Mouse (Mus musculus): ENCODE results near the gene S100a14. TPM values are rescaled to one million over a fixed set of nuclear protein-coding genes. Genes with fewer than 3 reads are reported as not detected.

The S100a14 gene
- polyA plus RNA-seq, 1 experiment from 2014 or later: not detected

DNA sequence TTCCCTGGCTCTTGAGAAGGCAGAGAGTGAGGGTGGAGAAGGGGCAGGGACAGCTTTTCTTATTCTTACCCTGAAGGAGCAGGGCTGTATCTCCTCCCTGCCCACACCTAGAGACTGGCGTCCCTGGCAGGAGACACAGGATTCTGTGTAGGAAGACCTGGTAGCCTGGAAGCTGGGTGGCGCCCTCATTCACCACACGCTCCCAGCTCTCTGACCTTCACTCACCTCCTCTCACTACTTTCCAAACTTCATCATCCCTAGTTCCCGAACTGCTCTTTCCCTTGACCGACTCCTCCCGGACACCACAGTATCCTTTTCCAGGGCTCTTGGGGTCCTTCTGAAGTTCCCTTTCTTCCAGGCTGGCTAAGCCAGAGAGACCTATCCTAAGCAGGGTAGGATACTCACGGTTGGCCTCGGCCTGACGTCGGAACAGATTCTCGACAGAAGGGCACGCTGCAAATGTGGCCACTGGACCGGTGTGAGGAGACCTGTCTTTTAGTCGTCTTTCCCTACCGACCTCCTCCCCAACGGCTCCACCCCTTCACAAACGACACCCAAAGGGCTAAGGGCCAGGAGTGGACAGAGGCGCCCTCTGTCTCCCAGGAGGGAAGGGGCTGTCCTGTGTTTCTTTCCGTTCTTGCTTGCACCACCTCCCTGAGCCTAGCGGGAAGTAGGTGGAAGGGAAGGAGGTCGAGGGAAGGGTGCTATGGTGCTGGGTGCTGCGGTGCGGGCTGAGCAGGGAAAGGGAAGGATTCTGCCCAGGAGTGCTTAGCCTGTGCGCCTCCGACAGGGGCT lies 12.7 kb upstream of the S100a14 start, which contains the start of the genes S100a1 and S100a13:
Gene S100a1 (minus strand): TSS at position 597 of the 795 bp plus-strand sequence.
Gene S100a13 (plus strand): TSS at position 640 of the 795 bp plus-strand sequence.
- 2% methylated on average over 25 of the region's 25 CpGs for WGBS (ENCODE audit: insufficient replicate concordance)
- peak within 1 kb of the TSS; percentile 51 for H3K4me3 ChIP-seq (ENCODE audit: low read depth, low read length)
- H3K4me1 ChIP-seq (ENCODE audit: control insufficient read depth, insufficient read depth, low read length): peaks cover 11% of the 10 kb centered on the region

DNA sequence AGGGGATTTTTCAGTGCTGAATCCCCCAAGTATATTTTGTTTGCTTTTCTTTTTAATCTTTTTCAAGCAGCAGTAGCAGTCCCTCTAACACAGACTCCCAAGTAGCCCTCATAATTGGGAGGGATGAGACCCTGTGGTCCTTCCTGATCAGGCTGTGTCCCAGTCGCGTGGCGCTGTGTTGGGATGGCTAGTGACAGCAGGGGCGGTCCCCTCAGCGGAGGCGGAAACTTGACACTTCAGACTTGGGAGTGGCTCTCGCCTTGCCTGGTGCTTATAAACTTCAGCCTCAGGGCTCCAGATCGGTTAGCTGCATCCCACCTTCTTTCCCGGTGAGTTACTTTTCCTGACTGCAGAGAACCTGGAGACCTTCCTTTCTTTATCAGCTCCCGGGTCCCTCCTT lies 12.0 kb upstream of the S100a14 start:
- H3K27ac ChIP-seq (ENCODE audit: low read depth, low read length): no peak overlapping the region
- H3K9ac ChIP-seq (ENCODE audit: low read depth, low read length): peak overlapping the region; percentile 74
- peaks cover 11% of the 10 kb centered on the region for H3K4me1 ChIP-seq (ENCODE audit: control insufficient read depth, insufficient read depth, low read length)
- H3K27me3 ChIP-seq (ENCODE audit: control insufficient read depth, insufficient read depth, low read length): peaks cover 4% of the 10 kb centered on the region; the same call in 1 of the 2 replicates
- H3K4me3 ChIP-seq (ENCODE audit: low read depth, low read length): peak overlapping the region; percentile 51
- H3K4me2 ChIP-seq: peak overlapping the region; percentile 90
- no peaks in the 10 kb centered on the region for H3K36me3 ChIP-seq (ENCODE audit: control insufficient read depth, insufficient read depth, low read length)
- peak; percentile 83 for ATAC-seq (replicated peaks; ENCODE audit: insufficient number of reproducible peaks, low FRiP score, low TSS enrichment)
- under 1% methylated on average over 10 of the region's 10 CpGs for WGBS (ENCODE audit: insufficient replicate concordance)
- no peaks in the 10 kb centered on the region for H3K9me3 ChIP-seq (replicated peaks; ENCODE audit: control insufficient read depth, low read length)

More for the DNA sequence above, 12.7 kb upstream of the S100a14 start, which contains the start of the genes S100a1 and S100a13:
- peak; percentile 32 for ATAC-seq (replicated peaks; ENCODE audit: insufficient number of reproducible peaks, low FRiP score, low TSS enrichment)
- Histone ChIP-seq H3K27me3 (ENCODE audit: control insufficient read depth, insufficient read depth, low read length) (peaks cover 4% of the 10 kb centered on the region; the same call in 1 of the 2 replicates), H3K9me3 (replicated peaks; ENCODE audit: control insufficient read depth, low read length) (no peaks in the 10 kb centered on the region), H3K4me2 (peak within 1 kb of the TSS; percentile 90), H3K9ac (ENCODE audit: low read depth, low read length) (peak within 1 kb of the TSS; percentile 74), H3K27ac (ENCODE audit: low read depth, low read length) (peak within 1 kb of the TSS; percentile 46; the same call in 1 of the 2 replicates), H3K36me3 (ENCODE audit: control insufficient read depth, insufficient read depth, low read length) (no peaks in the 10 kb centered on the region)

DNA sequence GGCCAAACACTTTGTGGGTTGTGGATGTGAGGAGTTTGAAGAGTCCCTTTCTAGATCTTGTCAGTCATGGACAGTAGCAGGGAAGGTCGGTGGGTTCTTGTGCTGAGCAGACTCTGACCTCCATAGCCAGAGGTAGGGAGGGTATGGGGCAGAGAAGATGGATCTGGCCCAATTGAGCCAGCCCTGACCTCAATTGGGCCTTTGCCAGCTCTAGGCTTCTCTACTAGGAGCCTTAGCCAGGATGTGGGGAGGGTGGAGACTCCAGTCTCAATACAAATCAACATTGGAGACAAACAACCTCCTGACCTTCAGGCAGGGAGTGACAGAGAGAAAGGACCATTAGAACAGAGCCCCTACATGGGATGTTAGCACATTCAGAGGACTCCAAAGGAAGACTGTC lies 11.4 kb upstream of the S100a14 start:
- 39% methylated on average over 1 of the region's 1 CpGs for WGBS (ENCODE audit: insufficient replicate concordance)
- Histone ChIP-seq H3K27ac (ENCODE audit: low read depth, low read length) (no peak overlapping the region), H3K9ac (ENCODE audit: low read depth, low read length) (peak overlapping the region; percentile 63), H3K4me2 (peak overlapping the region; percentile 90), H3K4me1 (ENCODE audit: control insufficient read depth, insufficient read depth, low read length) (peaks cover 11% of the 10 kb centered on the region), H3K36me3 (ENCODE audit: control insufficient read depth, insufficient read depth, low read length) (no peaks in the 10 kb centered on the region), H3K4me3 (ENCODE audit: low read depth, low read length) (peak overlapping the region; percentile 51), H3K27me3 (ENCODE audit: control insufficient read depth, insufficient read depth, low read length) (peaks cover 4% of the 10 kb centered on the region; the same call in 1 of the 2 replicates), H3K9me3 (replicated peaks; ENCODE audit: control insufficient read depth, low read length) (no peaks in the 10 kb centered on the region)
- ATAC-seq (replicated peaks; ENCODE audit: insufficient number of reproducible peaks, low FRiP score, low TSS enrichment): no peak

DNA sequence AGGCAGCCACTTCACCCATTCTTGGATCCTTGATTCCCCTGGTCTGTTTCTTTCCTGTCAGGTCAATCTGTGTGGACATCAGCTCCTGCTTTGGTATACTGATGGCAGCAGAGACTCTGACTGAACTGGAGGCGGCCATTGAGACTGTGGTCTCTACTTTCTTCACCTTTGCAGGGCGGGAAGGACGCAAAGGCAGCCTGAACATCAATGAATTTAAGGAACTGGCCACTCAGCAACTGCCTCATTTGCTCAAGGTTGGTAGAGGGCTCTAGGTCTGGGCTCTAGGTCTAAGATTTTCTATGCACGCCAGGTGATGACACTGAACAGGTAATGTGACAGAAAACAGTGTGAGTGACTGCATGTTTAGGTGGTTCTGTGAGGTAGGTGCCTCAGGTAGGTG lies 10.9 kb upstream of the S100a14 start:
- 88% methylated on average over 4 of the region's 4 CpGs for WGBS (ENCODE audit: insufficient replicate concordance)
- Histone ChIP-seq H3K4me2 (no peak overlapping the region; the same call in 1 of the 2 replicates), H3K36me3 (ENCODE audit: control insufficient read depth, insufficient read depth, low read length) (no peaks in the 10 kb centered on the region), H3K9me3 (replicated peaks; ENCODE audit: control insufficient read depth, low read length) (no peaks in the 10 kb centered on the region), H3K9ac (ENCODE audit: low read depth, low read length) (no peak overlapping the region), H3K27me3 (ENCODE audit: control insufficient read depth, insufficient read depth, low read length) (peaks cover 4% of the 10 kb centered on the region; the same call in 1 of the 2 replicates), H3K27ac (ENCODE audit: low read depth, low read length) (no peak overlapping the region), H3K4me3 (ENCODE audit: low read depth, low read length) (no peak overlapping the region), H3K4me1 (ENCODE audit: control insufficient read depth, insufficient read depth, low read length) (peaks cover 11% of the 10 kb centered on the region)
- no peak for ATAC-seq (replicated peaks; ENCODE audit: insufficient number of reproducible peaks, low FRiP score, low TSS enrichment)

DNA sequence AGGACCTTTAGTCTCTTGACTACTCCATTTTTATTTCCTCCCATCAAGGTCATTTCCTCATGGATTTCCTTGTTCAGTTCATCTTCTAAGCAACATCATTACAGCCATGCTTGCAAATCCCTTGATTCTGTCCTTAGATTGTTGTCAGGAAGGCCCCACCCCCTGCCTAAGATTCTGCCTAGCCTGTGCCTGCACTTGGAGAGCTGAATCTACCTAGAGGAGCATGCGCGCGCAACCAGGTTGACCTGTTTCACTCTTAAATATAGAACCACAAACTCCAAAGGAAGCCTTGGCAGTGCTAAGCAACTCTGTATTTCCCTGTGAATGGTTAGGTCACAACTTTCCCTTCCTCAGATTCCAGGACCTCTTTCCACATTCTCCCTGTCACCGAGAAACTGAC lies 8.9 kb upstream of the S100a14 start:
- peaks cover 4% of the 10 kb centered on the region; the same call in 1 of the 2 replicates for H3K27me3 ChIP-seq (ENCODE audit: control insufficient read depth, insufficient read depth, low read length)
- no peak overlapping the region for H3K9ac ChIP-seq (ENCODE audit: low read depth, low read length)
- H3K36me3 ChIP-seq (ENCODE audit: control insufficient read depth, insufficient read depth, low read length): no peaks in the 10 kb centered on the region
- ATAC-seq (replicated peaks; ENCODE audit: insufficient number of reproducible peaks, low FRiP score, low TSS enrichment): no peak
- no peak overlapping the region for H3K4me2 ChIP-seq
- no peak overlapping the region for H3K27ac ChIP-seq (ENCODE audit: low read depth, low read length)
- 68% methylated on average over 4 of the region's 4 CpGs for WGBS (ENCODE audit: insufficient replicate concordance)
- H3K4me3 ChIP-seq (ENCODE audit: low read depth, low read length): no peak overlapping the region
- no peaks in the 10 kb centered on the region for H3K9me3 ChIP-seq (replicated peaks; ENCODE audit: control insufficient read depth, low read length)
- peaks cover 11% of the 10 kb centered on the region for H3K4me1 ChIP-seq (ENCODE audit: control insufficient read depth, insufficient read depth, low read length)

DNA sequence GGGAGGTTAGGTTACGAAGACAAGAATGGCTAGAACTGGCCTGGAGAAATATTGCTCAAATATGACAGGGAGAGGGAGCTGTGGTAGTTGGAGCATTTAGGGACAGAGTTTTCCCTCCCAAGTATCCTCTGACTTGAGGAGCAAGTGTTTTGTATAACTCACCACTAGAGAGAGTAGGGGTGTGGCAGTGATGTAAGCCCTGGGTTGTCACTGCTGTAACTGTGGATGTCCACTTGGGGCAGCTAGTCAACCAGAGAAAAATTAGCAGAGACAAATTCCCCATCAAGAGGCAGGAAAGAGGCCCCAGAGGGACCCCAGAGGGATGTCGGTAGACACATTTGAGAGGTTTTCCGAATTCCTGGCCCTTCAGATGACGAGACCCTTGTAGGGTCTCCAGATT lies 1.2 kb upstream of the S100a14 start:
- H3K27ac ChIP-seq (ENCODE audit: low read depth, low read length): no peak overlapping the region
- no peaks in the 10 kb centered on the region for H3K4me1 ChIP-seq (ENCODE audit: control insufficient read depth, insufficient read depth, low read length)
- ATAC-seq (replicated peaks; ENCODE audit: insufficient number of reproducible peaks, low FRiP score, low TSS enrichment): no peak; the same call in 1 of the 2 replicates
- no peaks in the 10 kb centered on the region for H3K36me3 ChIP-seq (ENCODE audit: control insufficient read depth, insufficient read depth, low read length)
- H3K9ac ChIP-seq (ENCODE audit: low read depth, low read length): no peak overlapping the region
- no peaks in the 10 kb centered on the region for H3K9me3 ChIP-seq (replicated peaks; ENCODE audit: control insufficient read depth, low read length)
- no peak overlapping the region for H3K4me3 ChIP-seq (ENCODE audit: low read depth, low read length)
- H3K4me2 ChIP-seq: no peak overlapping the region
- H3K27me3 ChIP-seq (ENCODE audit: control insufficient read depth, insufficient read depth, low read length): no peaks in the 10 kb centered on the region
- WGBS (ENCODE audit: insufficient replicate concordance): 56% methylated on average over 4 of the region's 4 CpGs

DNA sequence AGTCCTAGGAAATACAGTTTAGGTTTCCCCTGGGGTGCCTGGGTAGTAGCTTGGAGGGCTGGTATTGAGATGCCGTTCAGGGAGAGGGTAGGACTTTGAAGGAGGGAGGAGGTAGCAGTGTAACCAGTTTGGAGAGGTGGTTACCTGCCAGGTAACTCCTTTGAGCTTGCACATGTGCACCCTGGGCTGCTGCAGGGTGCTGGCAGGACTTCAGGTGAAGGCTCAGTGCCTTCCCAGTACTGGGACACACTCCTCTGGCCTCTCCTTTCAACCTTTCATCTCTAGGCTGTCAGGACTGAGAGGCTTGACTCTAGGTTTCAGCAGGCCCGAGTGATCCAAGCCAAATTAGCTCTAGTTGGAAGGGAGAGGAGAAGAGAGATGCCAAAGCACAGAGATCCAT lies 580 bp upstream of the S100a14 start:
- H3K4me2 ChIP-seq: no peak overlapping the region
- no peak overlapping the region for H3K9ac ChIP-seq (ENCODE audit: low read depth, low read length)
- no peaks in the 10 kb centered on the region for H3K27me3 ChIP-seq (ENCODE audit: control insufficient read depth, insufficient read depth, low read length)
- WGBS (ENCODE audit: insufficient replicate concordance): 63% methylated on average over 2 of the region's 2 CpGs
- no peaks in the 10 kb centered on the region for H3K9me3 ChIP-seq (replicated peaks; ENCODE audit: control insufficient read depth, low read length)
- no peak overlapping the region for H3K27ac ChIP-seq (ENCODE audit: low read depth, low read length)
- H3K4me3 ChIP-seq (ENCODE audit: low read depth, low read length): no peak overlapping the region
- no peaks in the 10 kb centered on the region for H3K36me3 ChIP-seq (ENCODE audit: control insufficient read depth, insufficient read depth, low read length)
- ATAC-seq (replicated peaks; ENCODE audit: insufficient number of reproducible peaks, low FRiP score, low TSS enrichment): no peak
- no peaks in the 10 kb centered on the region for H3K4me1 ChIP-seq (ENCODE audit: control insufficient read depth, insufficient read depth, low read length)

DNA sequence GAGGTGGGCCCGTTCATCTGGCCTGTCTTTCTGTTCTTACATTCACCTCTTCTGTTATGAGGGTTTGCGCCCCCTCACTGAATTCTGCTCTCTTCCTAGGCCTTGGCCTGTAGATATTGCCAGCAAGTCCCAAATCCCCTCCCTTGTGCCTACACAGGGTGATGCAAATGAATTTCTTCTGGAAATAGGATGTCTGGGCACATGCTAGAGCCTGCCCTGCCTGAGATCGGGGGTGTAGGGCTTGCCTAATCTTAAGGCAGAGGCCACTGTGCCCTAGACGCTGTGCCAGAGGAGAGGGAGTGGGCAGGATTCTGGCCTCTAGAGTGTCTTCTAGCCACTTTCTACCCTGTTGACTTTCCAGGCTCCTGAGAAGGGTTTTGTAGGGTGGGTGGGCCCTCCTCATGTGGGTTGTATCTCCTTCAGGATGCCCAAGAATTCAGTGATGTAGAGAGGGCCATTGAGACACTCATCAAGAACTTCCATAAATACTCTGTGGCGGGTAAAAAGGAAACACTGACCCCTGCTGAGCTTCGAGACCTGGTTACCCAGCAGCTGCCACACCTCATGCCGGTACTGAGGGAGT lies 726 bp downstream of the S100a14 start:
- 72% methylated on average over 7 of the region's 7 CpGs for WGBS (ENCODE audit: insufficient replicate concordance)
- no peak overlapping the region for H3K27ac ChIP-seq (ENCODE audit: low read depth, low read length)
- no peak overlapping the region for H3K4me2 ChIP-seq
- H3K4me1 ChIP-seq (ENCODE audit: control insufficient read depth, insufficient read depth, low read length): no peaks in the 10 kb centered on the region
- no peaks in the 10 kb centered on the region for H3K27me3 ChIP-seq (ENCODE audit: control insufficient read depth, insufficient read depth, low read length)
- ATAC-seq (replicated peaks; ENCODE audit: insufficient number of reproducible peaks, low FRiP score, low TSS enrichment): no peak
- no peaks in the 10 kb centered on the region for H3K36me3 ChIP-seq (ENCODE audit: control insufficient read depth, insufficient read depth, low read length)
- H3K9me3 ChIP-seq (replicated peaks; ENCODE audit: control insufficient read depth, low read length): no peaks in the 10 kb centered on the region
- no peak overlapping the region for H3K9ac ChIP-seq (ENCODE audit: low read depth, low read length)
- no peak overlapping the region for H3K4me3 ChIP-seq (ENCODE audit: low read depth, low read length)
